Mouse (Mus musculus): ENCODE measurements around the gene Apom.

GRCm38 (mm10) chr17:35159638-35160037 is 27.8 kb upstream of the Apom start:
- TF ChIP-seq POU5F1 (IDR thresholded peaks at IDR 0.05; ENCODE audit: borderline replicate concordance, low read length) (no peak), CTCF (conservative IDR thresholded peaks at IDR 0.05; ENCODE audit: low read length) (no peak), NANOG (IDR thresholded peaks at IDR 0.05; ENCODE audit: borderline replicate concordance, low read length) (no peak)
